Comparison of ENCODE assay signal across 24 mouse cellular contexts in the genomic region with DNA sequence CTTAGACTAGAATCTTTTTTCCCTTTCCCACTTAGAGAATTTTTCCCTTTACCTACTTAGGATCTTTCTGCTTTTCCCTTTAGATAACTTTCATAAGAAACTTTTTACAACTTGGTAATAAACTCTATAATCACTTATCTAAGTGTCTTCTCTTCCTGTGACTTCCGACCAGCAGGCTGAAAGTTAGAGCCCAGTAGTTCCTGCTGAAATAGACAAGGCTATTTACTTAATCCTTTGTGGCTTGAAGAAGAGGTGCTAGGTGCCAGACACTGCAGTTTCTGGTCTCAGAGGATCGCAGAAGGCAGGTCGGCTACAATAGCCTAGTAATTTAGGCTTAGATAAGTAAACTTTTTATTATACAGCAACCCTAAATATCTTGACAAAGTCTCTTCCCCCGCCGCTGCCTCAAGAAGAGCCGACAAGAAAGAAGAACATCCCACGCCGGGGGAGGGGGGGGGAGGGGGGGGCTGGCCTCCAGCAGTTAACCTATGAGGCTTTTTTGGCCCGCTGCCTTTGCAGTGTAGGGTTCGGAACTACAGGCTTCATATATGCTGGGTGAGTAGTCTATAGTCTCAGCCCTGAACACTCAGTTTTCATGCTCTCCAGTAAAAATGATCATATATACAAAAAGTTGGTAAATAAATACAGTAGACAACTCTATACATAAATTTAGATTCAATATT.
"Had no signal": no experiment of that assay in that cellular context is flagged by ENCODE, and none has a peak within 500 bp of the region (broad histone marks: within the 10 kb centered on the region; RNA-seq: fewer than 3 reads in every experiment).

No protein-coding gene starts in this region.

- ATAC-seq: hindbrain, embryonic 16.5 days; inflammation-experienced regulatory T-cells, adult 6 months; intestine, embryonic 15.5 days; intestine, postnatal 0 days had no signal

- H3K4me1 ChIP-seq: heart, embryonic 10.5 days; heart, embryonic 12.5 days; hindbrain, embryonic 10.5 days; hindbrain, embryonic 12.5 days; intestine, embryonic 15.5 days; limb, embryonic 13.5 days; limb, embryonic 15.5 days had no signal

- H3K36me3 ChIP-seq: heart, embryonic 10.5 days; heart, embryonic 12.5 days; hindbrain, embryonic 10.5 days; hindbrain, embryonic 12.5 days; intestine, embryonic 15.5 days; limb, embryonic 13.5 days; limb, embryonic 15.5 days had no signal

- H3K9me3 ChIP-seq: heart, embryonic 10.5 days; heart, embryonic 12.5 days; hindbrain, embryonic 10.5 days; hindbrain, embryonic 12.5 days; intestine, embryonic 15.5 days; limb, embryonic 13.5 days; limb, embryonic 15.5 days had no signal

- H3K4me3 ChIP-seq: gastrocnemius, adult 2 months; heart, embryonic 10.5 days; heart, embryonic 12.5 days; hindbrain, embryonic 10.5 days; hindbrain, embryonic 12.5 days; intestine, embryonic 15.5 days; layer of hippocampus, adult 2 months; limb, embryonic 13.5 days; limb, embryonic 15.5 days had no signal

- DNase-seq: gastrocnemius, adult 2 months; gastrocnemius, postnatal 10 days; gastrocnemius, postnatal 25 days; heart, adult 18-20 months; heart, postnatal 10 days; heart, postnatal 4 days; kidney, adult 18-20 months; kidney, adult 8-10 months; kidney, postnatal 10 days; kidney, postnatal 4 days; layer of hippocampus, postnatal 36 days; left cerebral cortex, postnatal 4 days had no signal

- H3K27ac ChIP-seq: gastrocnemius, adult 2 months; heart, embryonic 10.5 days; hindbrain, embryonic 10.5 days; hindbrain, embryonic 12.5 days; hindbrain, embryonic 14.5 days; intestine, embryonic 15.5 days; layer of hippocampus, adult 2 months; limb, embryonic 13.5 days; limb, embryonic 15.5 days had no signal

- H3K9ac ChIP-seq: heart, embryonic 12.5 days; hindbrain, embryonic 12.5 days; hindbrain, embryonic 14.5 days; intestine, embryonic 15.5 days; limb, embryonic 13.5 days; limb, embryonic 15.5 days had no signal

- H3K27me3 ChIP-seq: heart, embryonic 12.5 days; hindbrain, embryonic 12.5 days; intestine, embryonic 15.5 days; limb, embryonic 13.5 days; limb, embryonic 15.5 days had no signal

- H3K4me2 ChIP-seq: heart, embryonic 12.5 days; hindbrain, embryonic 12.5 days; hindbrain, embryonic 14.5 days; intestine, embryonic 15.5 days; limb, embryonic 13.5 days; limb, embryonic 15.5 days had no signal
